Mouse (Mus musculus) Muller cell, postnatal 12 days (primary cell): ENCODE data around the gene Gm9745.
"Not testable (repeated sequence)": the region's sequence is repeated elsewhere in the genome, so short reads cannot be mapped to it uniquely, and the experiment has no call there.

Source experiments
- DNase-seq: peaks from one replicate; pipeline ENCODE4 v3.0.0-alpha.2; 2015; ENCODE audit errors: inconsistent ontology term

Gm9745 gene

GRCm38 (mm10) chr13:8948131-8948530, at the start of gene Gm9745:
Gm9745 (minus strand) TSS chr13:8948231.
- not testable (repeated sequence) for DNase-seq

DNA sequence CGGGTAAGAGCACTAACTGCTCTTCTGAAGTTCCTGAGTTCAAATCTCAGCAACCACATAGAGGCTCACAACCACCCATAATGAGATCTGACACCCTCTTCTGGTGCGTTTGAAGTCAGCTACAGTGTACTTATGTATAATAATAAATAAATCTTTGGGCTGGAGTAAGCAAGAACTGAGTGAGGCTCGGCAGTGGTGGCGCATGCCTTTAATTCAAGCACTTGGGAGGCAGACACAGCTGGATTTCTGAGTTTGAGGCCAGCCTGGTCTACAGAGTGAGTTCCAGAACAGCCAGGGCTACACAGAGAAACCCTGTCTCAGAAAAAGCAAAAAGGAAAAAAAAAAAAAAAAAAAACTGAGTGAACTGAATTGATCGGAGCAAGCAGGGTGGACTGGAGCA, 49.2 kb upstream of the Gm9745 start:
- DNase-seq: not testable (repeated sequence)

GRCm38 (mm10) chr13:8995990-8996786, 48.2 kb upstream of the Gm9745 start, which contains the start of gene Gtpbp4:
Gtpbp4 (minus strand) TSS chr13:8996083.
- DNase-seq: peak; percentile 98

- no peak for DNase-seq
These were observed 47.3 kb upstream of the Gm9745 start for GRCm38 (mm10) chr13:8995159-8995989.

- DNase-seq: no peak
These were observed 44.2 kb upstream of the Gm9745 start for GRCm38 (mm10) chr13:8992231-8992630.

GRCm38 (mm10) chr13:8972972-8973371, 24.9 kb upstream of the Gm9745 start:
- no peak for DNase-seq

- no peak for DNase-seq
These were observed 24.3 kb upstream of the Gm9745 start for GRCm38 (mm10) chr13:8972369-8972768.

GRCm38 (mm10) chr13:8967742-8968141, 19.7 kb upstream of the Gm9745 start:
- no peak for DNase-seq

GRCm38 (mm10) chr13:8965224-8965623, 17.2 kb upstream of the Gm9745 start:
- DNase-seq: no peak

DNA sequence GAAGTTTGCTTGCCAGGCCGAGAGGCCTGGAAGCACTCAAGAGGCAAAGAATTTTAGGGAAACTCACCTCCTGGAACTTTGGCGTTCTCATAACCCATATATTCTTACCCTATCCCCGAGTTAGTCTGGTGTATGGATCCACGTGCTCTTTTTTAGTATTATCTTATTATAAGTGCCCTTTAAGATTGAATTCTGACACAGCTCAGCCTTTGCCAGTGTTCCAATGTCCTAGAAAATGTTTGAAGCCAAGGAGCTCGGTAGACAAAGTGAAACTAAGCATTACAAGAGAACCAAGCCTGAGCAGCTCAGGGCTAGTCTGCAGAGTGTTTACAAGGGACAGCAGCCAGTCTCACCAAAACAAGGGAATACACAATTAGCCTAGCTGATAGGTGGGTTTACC, 14.2 kb upstream of the Gm9745 start:
- DNase-seq: peak; percentile 6

- DNase-seq: peak; percentile 13
These were observed 13.3 kb upstream of the Gm9745 start for GRCm38 (mm10) chr13:8961128-8961888.

DNA sequence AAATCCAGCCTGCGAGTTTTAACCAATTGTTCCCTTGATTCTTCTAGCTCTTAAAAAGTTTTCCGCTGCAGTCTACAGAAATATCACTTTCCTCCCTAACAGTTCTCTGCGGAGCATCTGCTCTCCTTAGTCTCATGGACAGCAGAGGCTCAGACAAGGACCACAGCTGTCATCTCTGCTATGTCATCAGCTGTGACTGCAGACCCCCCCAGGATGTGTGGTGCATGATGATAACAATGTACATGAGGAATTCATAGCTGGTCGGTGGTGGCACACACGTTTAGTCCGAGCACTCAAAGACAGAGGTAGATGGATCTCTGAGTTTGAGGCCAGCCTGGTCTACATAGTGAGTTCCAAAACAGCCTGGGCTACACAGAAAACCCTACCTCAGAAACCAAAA, 11.5 kb upstream of the Gm9745 start:
- not testable (repeated sequence) for DNase-seq

GRCm38 (mm10) chr13:8959058-8959457, 11.0 kb upstream of the Gm9745 start:
- DNase-seq: not testable (repeated sequence)

GRCm38 (mm10) chr13:8956873-8957272, 8.8 kb upstream of the Gm9745 start:
- DNase-seq: not testable (repeated sequence)

DNA sequence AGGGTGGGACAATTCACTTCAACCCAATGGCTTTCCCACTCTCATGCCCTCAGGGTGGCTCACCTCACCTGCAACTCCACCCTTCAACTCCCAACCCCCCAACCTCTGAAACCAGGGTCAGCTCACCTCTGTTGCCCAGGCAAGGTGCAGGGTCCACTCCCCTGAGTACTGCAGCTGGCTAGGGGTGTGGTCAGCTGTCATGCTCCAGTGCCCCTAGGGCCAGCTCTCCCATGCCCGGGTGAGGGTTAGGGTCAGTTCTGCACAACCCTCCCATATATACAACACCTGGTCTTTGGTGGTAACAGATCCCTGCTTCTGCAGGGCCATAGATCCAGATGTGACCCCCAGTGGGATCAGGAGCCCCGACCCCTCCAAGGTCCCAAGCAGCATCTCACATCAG, 7.1 kb upstream of the Gm9745 start:
- not testable (repeated sequence) for DNase-seq

- not testable (repeated sequence) for DNase-seq
These were observed 4.5 kb upstream of the Gm9745 start, which contains the start of gene Idi2 for GRCm38 (mm10) chr13:8952563-8952962. Idi2 (plus strand) TSS chr13:8952863.

DNA sequence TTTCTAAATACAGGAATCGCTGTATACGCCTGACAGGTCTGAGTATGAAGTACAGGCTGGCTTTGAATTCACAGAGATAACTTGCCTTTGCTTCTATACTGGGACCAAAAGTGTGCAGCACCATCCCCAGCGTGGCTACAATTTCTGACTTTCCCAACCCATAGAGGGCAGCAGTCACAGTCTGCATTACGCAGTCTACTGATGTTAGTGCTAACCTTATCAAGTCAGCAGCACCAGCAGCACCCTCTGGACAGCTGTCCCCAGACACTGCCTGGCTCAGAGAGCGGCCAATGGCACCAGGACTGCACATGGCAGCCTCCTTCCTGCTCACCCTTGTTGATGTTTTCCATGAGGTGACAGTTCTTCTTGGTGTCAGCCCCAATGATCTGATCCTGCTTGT, 4.2 kb downstream of the Gm9745 start:
- not testable (repeated sequence) for DNase-seq

- not testable (repeated sequence) for DNase-seq
These were observed 6.3 kb downstream of the Gm9745 start for GRCm38 (mm10) chr13:8941701-8942100.

DNA sequence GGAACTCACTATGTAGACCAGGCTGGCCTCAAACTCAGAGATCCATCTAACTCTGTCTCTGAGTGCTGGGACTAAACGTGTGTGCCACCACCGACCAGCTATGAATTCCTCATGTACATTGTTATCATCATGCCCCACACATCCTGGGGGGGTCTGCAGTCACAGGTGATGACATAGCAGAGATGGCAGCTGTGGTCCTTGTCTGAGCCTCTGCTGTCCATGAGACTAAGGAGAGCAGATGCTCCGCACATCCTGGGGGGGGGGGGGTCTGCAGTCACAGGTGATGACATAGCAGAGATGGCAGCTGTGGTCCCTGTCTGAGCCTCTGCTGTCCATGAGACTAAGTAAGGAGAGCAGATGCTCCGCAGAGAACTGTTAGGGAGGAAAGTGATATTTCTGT, 6.9 kb downstream of the Gm9745 start:
- DNase-seq: not testable (repeated sequence)

- not testable (repeated sequence) for DNase-seq
These were observed 10.4 kb downstream of the Gm9745 start for GRCm38 (mm10) chr13:8937611-8938140.

GRCm38 (mm10) chr13:8933499-8933898, 14.5 kb downstream of the Gm9745 start:
- no peak for DNase-seq
